Mouse (Mus musculus) cerebellum, adult 11 months (tissue): ENCODE measurements around the gene Mctp2.

Experiments
- DNase-seq: peaks from one replicate; pipeline ENCODE4 v3.0.0; 2022

The Mctp2 gene

DNA sequence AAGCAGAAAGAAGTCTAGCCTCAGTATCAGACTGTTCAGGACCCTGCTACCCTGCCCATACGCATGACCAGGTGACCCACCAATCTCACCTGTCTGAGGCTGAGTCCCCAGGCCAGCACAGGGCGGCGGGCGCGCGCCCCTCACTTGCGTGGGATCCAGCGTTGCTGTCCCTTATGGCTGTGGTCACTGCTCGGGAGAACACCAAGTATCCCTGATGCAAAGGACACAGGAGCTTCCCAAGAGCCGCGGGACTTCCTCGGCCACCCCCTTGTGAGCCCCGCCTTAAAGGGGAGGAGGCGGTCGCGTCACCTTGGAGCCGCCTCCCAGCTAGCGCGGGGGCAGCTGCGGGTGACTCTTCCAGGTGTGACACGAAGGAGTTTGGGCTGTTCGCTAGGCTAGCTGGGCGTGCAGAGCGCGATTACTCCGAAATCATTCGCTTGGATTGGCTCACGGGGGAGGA, at the start of gene Mctp2:
Gene Mctp2 (minus strand): TSS at position 227 of the 460 bp plus-strand sequence.
- no peak for DNase-seq

DNA sequence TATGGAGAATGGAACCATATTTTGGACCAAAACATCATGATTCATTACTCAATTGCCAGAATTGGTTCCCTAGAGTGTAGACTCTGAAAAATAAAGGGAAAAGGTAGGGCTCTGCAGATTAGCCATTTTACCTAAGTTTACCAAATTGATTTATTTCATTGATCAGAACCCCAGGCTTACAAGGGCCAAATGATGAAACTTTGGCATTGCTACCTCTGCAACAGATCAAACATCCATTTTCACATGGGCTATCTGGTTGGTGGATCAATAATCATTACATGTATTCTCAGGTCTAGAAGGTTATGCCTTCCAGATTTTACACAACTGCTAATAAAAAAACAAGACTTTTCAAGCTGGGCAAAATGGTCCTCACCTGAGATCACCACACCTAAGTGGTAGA, 39.5 kb upstream of the Mctp2 start:
- no peak for DNase-seq

DNA sequence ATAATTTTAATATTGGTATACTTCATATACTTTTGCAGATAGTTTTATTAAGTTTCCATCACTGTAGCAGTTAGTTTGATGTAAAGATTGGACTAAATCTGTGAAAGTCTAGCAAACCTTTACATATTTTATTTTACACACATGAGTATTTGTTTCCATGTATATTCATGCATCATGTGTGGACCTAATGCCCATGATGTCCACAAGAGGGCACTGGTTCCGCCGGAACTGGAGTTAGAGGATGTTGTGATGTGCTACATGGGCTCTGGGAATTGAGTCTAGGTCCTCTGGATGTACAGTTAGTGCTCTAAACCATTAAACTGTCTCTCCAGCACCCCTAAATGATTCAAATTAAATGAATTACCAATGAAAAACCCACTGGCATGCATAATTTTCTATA, 37.3 kb upstream of the Mctp2 start:
- DNase-seq = no peak

DNA sequence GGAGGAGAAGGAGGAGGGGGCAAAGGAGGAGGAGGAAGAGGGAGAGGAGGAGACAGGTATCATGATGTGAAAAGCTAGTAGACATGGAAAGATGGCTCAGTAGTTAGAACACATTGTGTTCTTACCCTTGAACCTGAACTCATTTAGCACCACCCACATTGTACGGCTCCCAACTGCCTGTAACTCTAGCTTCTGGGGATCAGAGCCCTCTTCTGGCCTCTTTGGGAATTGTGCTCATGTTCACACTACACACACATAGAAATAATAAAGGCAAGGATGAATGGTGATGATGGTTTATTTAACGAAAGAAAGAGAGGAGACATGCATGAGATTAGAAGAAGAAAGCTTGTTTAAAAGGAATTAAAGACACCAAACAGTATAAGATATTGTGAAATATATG, 36.4 kb upstream of the Mctp2 start:
- DNase-seq = no peak

DNA sequence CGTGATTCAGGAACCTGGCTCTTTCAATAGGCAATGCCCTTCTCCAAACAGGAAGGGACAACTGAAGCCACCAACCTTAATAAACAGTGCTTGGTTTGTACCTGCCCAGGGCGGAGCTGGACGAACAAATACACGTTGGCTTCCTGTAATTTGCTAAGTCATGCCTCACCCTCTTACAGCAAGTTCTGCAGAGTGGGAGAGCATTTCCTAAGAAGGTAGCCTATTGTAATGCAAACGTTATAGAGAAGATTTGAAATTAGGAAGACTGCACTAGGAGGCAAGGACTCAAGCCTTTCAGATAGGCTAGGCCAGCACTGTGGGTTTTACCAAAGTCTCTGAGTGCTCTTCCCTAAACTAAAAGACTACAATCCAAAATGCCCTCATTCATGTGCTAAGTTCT, 19.6 kb upstream of the Mctp2 start:
- no peak for DNase-seq

DNA sequence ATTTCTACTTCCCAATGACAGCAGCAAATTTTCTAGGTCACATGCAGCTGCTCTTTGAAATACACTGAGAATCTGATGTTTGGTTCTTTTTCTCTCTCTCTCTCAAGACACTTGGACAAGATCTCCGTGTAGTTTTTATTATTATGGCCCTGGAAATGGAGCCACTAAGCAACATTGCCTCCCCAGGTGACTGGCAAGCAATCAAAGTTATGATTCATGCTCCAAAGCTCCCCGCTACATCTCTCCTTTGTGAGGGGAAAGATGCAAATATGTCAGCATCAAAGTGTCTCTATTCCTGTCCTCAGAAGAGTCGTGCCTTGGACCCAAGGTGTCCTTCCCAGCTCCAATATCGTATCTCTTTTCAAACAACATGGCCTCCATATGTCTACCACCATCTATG, 14.5 kb upstream of the Mctp2 start:
- DNase-seq = no peak

DNA sequence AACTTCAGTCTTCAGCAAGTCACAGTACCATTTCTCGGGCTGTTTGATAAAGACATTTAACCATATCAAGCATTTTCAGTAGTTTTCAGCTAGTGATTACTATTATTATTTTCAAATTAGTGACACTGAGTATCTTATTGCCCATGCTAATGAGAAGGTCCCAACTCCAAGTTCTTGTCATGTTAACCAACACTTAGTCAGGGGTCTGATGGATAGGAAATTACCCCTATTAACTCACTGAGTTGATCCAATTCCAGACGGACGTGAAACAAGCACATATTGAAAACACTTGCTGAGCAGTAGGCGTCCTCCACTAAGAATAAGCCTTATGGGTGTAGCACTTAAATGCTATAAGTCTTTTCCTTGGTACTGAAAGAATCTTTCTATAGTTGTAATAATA, 14.0 kb upstream of the Mctp2 start:
- no peak for DNase-seq

DNA sequence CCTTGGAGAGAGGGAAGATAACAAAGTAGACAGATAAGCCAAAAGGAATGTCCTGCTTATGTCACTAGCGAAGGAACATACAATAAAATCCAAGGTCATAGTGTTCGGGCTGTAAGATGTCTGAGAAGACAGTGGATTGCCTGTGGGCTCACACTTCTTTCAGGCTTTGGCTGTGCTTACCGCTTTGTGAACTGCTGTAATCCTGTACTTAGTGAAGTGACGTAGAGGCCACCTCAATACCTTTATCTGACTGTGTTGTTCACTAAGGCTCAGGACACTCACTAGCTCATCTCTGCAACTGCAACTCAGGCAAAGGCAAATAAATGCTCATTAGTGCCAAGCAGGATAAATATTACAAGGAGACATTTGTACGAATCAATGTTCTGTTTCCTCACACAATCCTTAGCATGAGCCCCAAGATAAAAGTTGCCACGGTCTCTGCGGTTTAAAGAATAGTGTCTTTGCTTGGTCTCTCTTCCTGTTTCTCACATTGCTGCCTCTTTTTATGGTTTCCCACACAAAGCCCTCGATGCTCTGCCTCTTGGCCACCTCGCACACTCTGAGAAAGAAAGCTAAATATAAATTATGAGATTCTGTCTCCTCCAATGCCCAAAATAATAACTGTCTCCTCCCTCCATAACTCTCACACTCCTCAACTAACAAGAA, 8.1 kb upstream of the Mctp2 start:
- DNase-seq = no peak

DNA sequence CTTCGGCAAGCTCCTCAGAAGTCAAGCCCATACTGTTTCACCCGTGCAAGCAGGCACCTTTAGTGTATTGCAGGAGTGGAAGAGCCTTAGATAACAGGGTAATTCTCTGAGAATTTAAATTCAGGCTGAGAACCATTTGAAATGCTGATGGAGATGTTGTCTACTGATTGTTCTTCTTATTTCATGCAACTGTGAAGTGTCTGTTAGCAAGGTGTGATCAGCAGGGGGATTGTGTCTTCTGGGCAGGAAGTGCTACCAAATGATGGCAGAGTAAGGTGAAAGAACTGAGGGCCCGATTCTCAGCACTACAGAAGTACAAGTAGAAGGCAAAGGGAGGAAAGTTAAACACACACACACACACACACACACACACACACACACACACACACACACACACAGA, 7.5 kb upstream of the Mctp2 start:
- no peak for DNase-seq

DNA sequence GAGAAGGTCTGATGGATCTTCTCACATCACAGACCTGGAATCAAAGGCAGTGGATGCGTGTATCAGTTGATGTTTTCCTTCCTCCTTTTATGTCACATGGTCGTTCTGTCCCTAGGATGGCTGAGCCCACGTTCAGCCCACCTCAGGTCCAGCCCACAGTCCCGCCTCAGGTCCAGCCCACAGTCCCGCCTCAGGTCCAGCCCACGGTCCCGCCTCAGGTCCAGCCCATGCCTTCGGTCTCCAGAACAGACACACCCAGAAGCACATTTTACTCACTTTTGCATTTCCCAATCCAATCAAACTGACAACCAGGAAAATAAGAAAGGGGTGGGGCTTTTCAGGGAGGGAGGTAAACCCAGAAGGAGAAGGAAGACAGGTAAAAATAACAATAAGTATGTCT, 5.2 kb upstream of the Mctp2 start:
- DNase-seq = no peak

DNA sequence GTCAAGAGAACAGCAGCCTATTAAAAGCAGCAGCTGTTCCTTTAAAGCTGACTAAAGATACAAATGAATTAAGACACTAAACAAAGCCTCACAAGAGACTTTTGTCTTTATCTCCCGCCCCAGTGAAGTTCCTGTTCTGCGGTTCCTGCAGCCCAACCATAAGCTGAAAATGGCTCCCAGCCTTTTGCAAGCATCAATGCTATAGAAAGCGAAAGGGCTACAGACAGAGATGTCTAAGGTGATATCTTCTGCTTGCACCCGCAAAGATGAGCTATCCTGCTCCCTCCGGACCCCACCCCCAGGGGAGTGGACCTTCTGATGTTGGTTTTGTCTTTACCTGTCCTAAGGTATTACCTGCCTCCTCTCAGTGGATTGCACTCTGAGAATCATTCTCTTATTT, 1.7 kb upstream of the Mctp2 start:
- DNase-seq = no peak

DNA sequence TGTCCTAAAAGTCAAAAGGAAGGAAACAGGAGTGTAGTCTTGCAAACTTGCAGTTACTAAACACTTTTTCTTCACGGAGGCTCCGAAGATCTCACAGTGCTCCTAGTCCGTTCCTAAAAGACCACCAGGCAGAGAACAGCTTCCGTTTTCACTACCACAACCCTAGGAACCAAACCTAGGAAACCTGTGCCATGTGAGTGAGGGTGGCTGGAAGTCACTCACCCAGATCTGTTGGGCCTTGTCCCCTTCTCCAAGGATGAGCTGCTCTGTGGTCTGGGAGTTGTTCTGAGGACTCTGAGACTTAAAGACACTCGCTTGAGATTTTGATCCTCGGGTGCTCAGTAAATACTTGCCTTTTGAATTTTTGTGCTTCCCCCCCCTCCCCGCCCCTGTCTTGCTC, 439 bp upstream of the Mctp2 start:
- DNase-seq = no peak

DNA sequence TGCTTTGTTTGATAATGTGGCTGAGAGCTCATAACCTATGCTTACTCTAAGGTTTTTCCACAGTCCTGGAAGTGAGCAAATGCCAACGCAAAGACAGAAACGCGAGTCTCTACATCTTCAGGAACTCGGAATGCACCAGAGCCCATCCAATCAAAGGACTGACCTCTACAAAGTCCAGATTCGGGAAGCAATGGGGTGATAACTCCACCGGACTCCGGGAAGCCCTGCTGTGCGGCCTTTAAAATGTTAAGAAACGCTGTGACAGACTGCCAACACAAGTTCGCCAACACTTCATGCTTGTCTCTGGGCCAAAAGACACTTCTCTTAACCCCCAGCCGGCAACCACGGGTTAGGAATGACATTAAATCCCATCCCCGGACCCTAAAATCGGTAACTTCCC, 437 bp downstream of the Mctp2 start:
- DNase-seq = no peak

DNA sequence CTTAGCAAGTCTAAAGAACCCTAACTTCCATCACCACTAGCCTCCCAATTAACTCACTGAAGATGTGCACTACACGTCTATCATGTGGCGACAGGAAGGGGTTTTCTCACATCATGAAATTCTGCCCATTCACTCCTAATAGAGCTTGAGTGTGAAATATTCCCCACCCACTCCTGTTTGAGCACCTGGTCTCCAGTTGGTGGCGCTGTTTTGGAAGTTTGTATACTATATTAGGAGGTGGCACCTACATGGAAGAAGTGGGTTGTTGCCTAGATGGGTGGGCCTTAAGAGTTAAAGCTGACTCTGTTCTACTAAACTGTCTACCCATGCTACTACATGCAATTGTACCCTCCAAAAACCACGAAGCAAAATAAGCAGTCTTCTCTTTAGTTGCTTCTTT, 4.7 kb downstream of the Mctp2 start:
- DNase-seq = no peak

DNA sequence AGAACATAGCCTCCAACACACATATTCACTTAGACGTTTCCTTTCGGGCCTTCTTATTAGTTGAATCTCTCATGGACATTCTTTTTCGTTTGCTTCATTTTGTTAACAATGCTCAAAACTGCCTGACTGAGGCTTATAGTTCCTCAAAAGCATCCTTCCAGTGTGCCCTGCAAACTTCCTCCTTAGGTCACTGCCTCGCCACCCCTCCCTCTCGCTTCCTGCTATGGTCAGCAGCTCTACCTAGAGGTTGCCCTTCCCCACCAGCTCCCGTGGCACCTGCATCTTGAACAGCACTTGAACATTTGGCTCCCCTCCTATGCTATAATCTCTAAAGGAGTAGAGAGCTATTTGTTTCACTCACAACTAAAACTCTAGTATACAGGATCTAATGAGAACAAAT, 6.7 kb downstream of the Mctp2 start:
- DNase-seq = no peak

DNA sequence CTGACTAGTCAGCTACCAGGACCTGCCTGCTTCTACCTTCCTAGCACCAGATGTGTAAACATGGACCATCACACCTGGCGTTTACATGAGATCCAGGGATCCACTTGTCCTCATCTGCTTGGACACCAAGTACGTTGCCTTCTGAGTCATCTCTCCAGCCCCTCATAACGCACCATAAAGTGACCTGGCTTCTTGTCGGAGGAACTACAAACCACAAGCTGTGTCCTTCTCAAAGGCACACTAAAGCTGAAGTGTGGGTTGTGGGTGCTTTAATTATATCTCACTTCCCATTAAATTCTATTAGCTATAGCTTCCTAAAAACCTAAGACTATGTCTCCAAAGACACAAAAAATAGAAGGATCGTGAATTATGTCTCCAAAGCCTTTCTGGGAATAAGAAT, 9.4 kb downstream of the Mctp2 start:
- no peak for DNase-seq

DNA sequence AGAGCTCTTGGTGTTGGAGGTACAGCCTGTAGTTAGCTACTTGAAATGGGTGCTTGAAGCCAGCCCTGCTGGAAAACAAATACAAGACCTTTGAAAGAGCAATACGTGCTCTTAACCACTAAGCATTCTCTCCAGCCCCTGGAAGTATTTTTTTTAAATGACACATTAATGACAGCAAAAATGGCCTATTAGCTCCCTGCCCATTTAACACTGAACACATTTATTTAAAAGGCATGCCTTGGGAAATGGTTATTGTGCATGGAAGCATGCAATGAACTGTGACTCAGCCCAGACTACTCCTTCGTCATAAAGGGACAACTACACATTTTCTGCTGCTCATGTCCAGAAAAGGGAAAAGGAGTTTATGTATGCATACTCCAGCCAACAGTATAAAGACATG, 10.2 kb downstream of the Mctp2 start:
- no peak for DNase-seq

DNA sequence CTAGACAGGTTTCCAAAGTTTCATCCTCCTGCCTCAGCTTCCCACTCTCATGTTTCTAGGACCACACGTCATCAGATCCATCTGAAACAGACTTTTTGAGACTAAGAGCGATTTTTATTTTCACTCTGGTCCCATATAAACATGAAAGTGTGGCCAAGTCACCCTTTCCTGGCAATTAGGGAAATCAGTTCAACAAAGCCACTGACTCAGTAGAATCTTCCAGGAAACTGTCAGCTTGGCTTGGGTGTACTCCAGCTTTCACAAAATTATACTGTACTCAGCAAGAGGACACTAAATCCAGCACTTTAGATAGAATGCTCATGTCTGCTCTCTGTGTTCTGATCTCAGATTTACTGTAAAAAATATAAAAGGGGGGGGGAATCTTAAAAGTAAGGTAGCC, 11.5 kb downstream of the Mctp2 start:
- DNase-seq = no peak

DNA sequence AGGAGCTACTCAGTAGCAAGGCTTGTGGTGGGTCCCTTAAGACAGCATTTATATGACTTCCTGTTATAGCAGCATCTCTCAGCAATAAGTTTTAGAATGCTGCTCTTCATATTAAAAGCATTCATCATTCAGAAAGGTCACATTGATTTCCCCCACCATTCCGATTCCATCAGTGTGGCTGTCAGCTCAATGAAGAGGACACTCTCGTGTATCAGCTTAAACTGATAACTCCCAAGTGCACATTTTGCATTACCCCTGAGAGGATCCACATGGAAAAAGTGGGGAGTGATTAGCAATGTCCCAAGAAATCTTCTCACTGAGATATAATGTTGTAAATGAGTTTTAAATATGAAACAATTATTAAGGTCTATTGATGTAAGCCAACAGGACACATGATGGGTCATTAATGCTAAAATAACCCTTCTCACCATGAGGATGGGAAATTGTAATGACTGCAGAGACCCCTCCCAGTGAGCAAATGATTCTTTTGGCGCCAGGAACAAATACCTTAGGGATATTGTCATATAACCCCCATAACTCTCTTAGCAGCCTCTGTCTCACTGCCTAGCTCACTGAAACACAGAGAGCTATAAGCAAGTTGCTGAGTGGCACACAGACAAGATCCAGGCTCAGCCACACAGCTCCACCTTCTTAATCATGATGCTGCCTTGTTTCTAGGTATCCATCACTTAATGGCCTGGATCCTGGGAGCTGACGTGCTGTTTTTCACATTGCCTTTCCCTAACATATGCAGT, 12.4 kb downstream of the Mctp2 start:
- DNase-seq = no peak

DNA sequence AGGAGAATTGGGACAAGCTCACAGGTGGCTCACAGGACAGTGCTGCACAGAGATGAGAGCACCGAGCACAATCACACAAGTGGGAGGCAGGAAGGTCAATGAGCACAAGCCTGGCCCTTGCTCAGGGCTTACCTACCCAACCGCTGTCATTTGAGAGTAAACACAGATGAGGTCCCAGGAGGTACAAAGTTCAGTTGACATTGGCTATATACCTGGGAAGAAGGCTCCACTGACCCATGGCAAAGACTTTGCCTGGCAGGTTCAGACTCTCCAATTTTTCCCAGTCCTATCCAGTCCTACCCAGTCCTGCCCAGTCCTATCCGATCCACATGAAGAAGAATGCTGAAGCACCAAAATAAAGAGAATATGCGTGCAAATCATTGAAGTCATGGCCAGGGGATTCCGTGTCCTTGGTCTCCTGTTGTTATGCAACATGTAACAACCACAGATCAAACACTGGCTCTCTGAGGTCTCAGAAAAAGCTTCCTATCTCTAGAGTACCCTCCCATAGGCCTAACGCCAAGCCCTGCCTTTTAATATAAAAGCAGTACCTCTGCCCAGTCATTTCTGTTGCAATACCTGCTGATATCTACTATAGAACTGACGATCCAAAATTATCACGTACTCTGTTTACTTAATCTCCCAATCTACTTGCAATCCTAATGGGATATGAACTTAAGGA, 14.0 kb downstream of the Mctp2 start:
- DNase-seq = no peak

DNA sequence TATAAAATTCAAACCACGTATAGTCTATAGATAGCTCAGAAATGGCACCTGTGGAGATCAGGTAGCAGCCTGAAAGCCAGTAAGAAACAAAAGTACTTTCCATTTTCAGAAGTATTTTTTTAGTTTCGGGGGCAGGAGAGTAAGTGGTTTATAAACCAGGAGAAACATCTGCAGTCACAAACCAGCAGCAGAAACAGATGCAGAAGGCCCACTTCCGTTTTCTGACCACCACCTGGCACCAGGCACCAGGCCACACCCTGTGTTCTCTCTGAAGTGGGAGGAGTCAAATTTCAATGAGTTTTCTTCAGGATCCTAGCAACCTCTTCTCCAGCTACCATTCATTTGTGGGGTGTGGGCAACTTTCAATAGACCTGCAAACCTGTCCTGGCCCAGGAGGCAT, 25.7 kb downstream of the Mctp2 start:
- no peak for DNase-seq

DNA sequence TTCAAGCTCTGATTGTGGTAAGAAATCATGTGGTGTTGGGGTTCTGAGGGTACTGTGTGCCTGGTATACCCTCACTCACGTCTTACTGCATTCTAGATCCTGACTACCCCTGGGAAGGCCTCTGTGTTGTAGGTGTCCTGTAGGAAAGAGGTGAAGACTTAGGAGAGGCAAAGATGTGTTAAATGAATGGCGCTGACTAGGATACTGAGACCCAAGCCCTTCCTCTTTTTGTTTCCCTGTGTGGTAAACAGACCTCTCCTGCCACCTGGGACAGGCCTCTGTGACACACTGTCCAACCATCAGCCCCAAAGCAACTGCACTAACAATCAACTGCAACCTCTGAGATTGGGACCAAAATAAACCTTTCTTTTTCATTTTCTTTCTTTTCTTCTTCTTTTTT, 28.0 kb downstream of the Mctp2 start:
- DNase-seq = no peak

DNA sequence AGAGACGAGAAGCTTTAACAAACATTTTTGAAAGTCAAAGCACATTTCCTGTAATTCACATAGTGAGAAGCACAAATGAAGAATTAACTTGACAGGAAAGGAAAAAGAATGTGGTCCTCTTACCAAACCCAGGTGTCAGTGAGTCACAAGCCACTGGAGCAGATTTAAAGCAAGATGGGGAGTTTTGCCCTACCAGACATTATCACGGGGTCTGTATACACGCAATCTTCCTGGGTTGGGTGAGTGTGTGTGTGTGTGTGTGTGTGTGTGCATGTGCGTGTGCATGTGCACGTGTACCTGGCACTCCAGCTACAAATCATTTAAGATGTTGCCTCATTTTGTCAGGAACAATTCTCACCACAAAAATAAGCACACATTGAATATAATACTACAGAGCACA, 30.9 kb downstream of the Mctp2 start:
- DNase-seq = no peak

DNA sequence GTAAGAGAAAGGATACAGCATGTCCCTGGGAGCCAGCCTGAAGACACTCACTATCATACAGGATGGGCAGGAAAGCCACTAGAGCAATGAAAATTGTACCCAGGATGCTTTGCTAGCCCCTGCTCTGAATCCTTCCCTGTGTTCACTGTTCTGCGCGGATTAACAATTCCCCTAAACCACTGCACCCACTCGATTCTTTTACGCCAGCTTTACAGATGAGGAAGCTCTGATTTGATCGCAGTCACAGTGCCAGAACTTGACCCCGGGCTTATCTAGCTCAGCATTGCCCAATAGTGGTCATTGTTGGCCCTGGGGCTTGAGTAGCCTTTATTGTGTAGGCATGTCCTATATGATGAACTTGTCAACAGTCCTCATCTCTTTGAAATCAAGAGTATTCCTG, 34.9 kb downstream of the Mctp2 start:
- no peak for DNase-seq
